Mouse (Mus musculus) right cerebral cortex, adult 18-20 months (tissue): Measurements from ENCODE around the gene Sdr39u1.
A peak's percentile ranks its signal among the peaks of the same experiment; 100 is the strongest.

Experiments used
- DNase-seq: peaks from one replicate; pipeline ENCODE4 v3.0.0; 2022; ENCODE audit warnings: mixed read lengths

The Sdr39u1 gene

GRCm38 (mm10) chr14:55899701-55900413, at the start of gene Sdr39u1:
Sdr39u1 (minus strand) TSS chr14:55900293.
- DNase-seq, result peak; percentile 90

GRCm38 (mm10) chr14:55946269-55946969, 46.3 kb upstream of the Sdr39u1 start:
- no peak for DNase-seq

- DNase-seq, result no peak
Measured at GRCm38 (mm10) chr14:55944575-55944974, 44.5 kb upstream of the Sdr39u1 start, which contains the start of gene Cma1. Cma1 (minus strand) TSS chr14:55944675.

- DNase-seq, result no peak
Measured at GRCm38 (mm10) chr14:55943601-55944000, 43.5 kb upstream of the Sdr39u1 start.

GRCm38 (mm10) chr14:55940070-55940800, 40.1 kb upstream of the Sdr39u1 start:
- DNase-seq, result no peak

GRCm38 (mm10) chr14:55933586-55933985, 33.5 kb upstream of the Sdr39u1 start:
- no peak for DNase-seq

- DNase-seq, result no peak
Measured at GRCm38 (mm10) chr14:55929263-55929997, 29.3 kb upstream of the Sdr39u1 start.

GRCm38 (mm10) chr14:55926847-55927246, 26.8 kb upstream of the Sdr39u1 start:
- DNase-seq, result no peak

- DNase-seq, result no peak
Measured at GRCm38 (mm10) chr14:55922475-55923232, 22.6 kb upstream of the Sdr39u1 start.

GRCm38 (mm10) chr14:55918240-55919082, 18.4 kb upstream of the Sdr39u1 start:
- DNase-seq, result peak; percentile 60

GRCm38 (mm10) chr14:55913406-55913805, 13.3 kb upstream of the Sdr39u1 start:
- DNase-seq, result no peak

- no peak for DNase-seq
Measured at GRCm38 (mm10) chr14:55905518-55905917, 5.4 kb upstream of the Sdr39u1 start.

- no peak for DNase-seq
Measured at GRCm38 (mm10) chr14:55900414-55900755, 292 bp upstream of the Sdr39u1 start.

- DNase-seq, result no peak
Measured at GRCm38 (mm10) chr14:55898947-55899346, 1.1 kb downstream of the Sdr39u1 start.

- no peak for DNase-seq
Measured at GRCm38 (mm10) chr14:55897671-55898070, 2.4 kb downstream of the Sdr39u1 start.

- DNase-seq, result no peak
Measured at GRCm38 (mm10) chr14:55886571-55887382, 13.3 kb downstream of the Sdr39u1 start.

- peak; percentile 46 for DNase-seq
Measured at GRCm38 (mm10) chr14:55885791-55886271, 14.3 kb downstream of the Sdr39u1 start.

- no peak for DNase-seq
Measured at GRCm38 (mm10) chr14:55885114-55885790, 14.8 kb downstream of the Sdr39u1 start.

- peak; percentile 85 for DNase-seq
Measured at GRCm38 (mm10) chr14:55884713-55885113, 15.4 kb downstream of the Sdr39u1 start, which contains the start of gene Khnyn. Khnyn (plus strand) TSS chr14:55884947.
